Mouse (Mus musculus): ENCODE measurements at regions not wholly inside any gene's neighbourhood (a gene's known extent, or its start where the extent isn't known, plus 50 kb on each side); places are given as distances from the start of the nearest gene placed in this dataset.

DNA sequence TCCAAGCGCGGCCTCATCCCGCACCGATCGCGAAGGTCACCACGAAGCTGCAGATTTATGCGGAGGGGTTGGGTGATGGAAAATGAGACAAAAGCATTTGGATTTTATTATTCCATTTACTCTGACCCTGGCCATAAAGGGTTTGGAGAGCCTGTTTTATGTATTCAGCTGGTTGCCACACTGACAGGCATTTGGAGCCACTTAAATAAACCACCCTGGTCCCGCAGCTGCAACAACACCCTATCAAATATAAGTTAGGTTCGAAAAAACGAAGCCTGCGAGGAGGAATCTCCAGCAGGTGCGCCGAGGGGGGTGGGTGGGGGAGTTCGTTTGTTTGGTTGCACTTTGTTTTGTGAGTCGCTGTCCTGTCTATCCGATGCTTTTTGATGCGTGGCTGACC lies 377.8 kb upstream of the Nr2f2 start:
- TF ChIP-seq CTCF (IDR thresholded peaks at IDR 0.05; ENCODE audit: insufficient read depth, low read depth, low read length) (no peak), POLR2A (IDR thresholded peaks at IDR 0.05; ENCODE audit: insufficient read depth, low read depth, low read length) (no peak)
